Mouse (Mus musculus) ovary, postnatal 36 days (tissue): ENCODE results near the gene Synj1.

ENCODE experiments used
- DNase-seq: peaks from one replicate; pipeline ENCODE4 v3.0.0; 2022; ENCODE audit warnings: low spot score, mixed read lengths

Synj1 gene

GRCm38 (mm10) chr16:91010581-91011020 lies 507 bp downstream of the Synj1 start:
- no peak for DNase-seq

- no peak for DNase-seq
These were observed 1.1 kb downstream of the Synj1 start for GRCm38 (mm10) chr16:91009942-91010529.

GRCm38 (mm10) chr16:91004915-91005538 lies 6.1 kb downstream of the Synj1 start:
- DNase-seq: no peak

GRCm38 (mm10) chr16:91001098-91001497 lies 10.0 kb downstream of the Synj1 start:
- DNase-seq: no peak

- DNase-seq: no peak
These were observed 11.3 kb downstream of the Synj1 start for GRCm38 (mm10) chr16:90999827-91000226.

GRCm38 (mm10) chr16:90997822-90998221 lies 13.3 kb downstream of the Synj1 start:
- DNase-seq: no peak

GRCm38 (mm10) chr16:90996327-90997243 lies 14.5 kb downstream of the Synj1 start:
- DNase-seq: no peak

- DNase-seq: no peak
These were observed 15.6 kb downstream of the Synj1 start for GRCm38 (mm10) chr16:90995498-90995897.

GRCm38 (mm10) chr16:90995023-90995422 lies 16.1 kb downstream of the Synj1 start:
- no peak for DNase-seq

GRCm38 (mm10) chr16:90989162-90989561 lies 21.9 kb downstream of the Synj1 start:
- DNase-seq: no peak

- DNase-seq: no peak
These were observed 22.4 kb downstream of the Synj1 start for GRCm38 (mm10) chr16:90988665-90989064.

- no peak for DNase-seq
These were observed 23.1 kb downstream of the Synj1 start for GRCm38 (mm10) chr16:90988039-90988438.

GRCm38 (mm10) chr16:90971004-90971403 lies 40.1 kb downstream of the Synj1 start:
- DNase-seq: no peak

- DNase-seq: no peak
These were observed 44.9 kb downstream of the Synj1 start for GRCm38 (mm10) chr16:90966241-90966640.

- no peak for DNase-seq
These were observed 46.8 kb downstream of the Synj1 start for GRCm38 (mm10) chr16:90964302-90964701.

GRCm38 (mm10) chr16:90963866-90964265 lies 47.2 kb downstream of the Synj1 start:
- DNase-seq: no peak

- no peak for DNase-seq
These were observed 47.9 kb downstream of the Synj1 start for GRCm38 (mm10) chr16:90963231-90963630.

- DNase-seq: no peak
These were observed 52.6 kb downstream of the Synj1 start for GRCm38 (mm10) chr16:90958301-90959085.

GRCm38 (mm10) chr16:90955494-90955893 lies 55.6 kb downstream of the Synj1 start:
- DNase-seq: no peak

GRCm38 (mm10) chr16:90953770-90954169 lies 57.3 kb downstream of the Synj1 start:
- DNase-seq: no peak

GRCm38 (mm10) chr16:90953147-90953546 lies 58.0 kb downstream of the Synj1 start:
- no peak for DNase-seq

GRCm38 (mm10) chr16:90950354-90950963 lies 60.6 kb downstream of the Synj1 start:
- no peak for DNase-seq
